In the genomic region with DNA sequence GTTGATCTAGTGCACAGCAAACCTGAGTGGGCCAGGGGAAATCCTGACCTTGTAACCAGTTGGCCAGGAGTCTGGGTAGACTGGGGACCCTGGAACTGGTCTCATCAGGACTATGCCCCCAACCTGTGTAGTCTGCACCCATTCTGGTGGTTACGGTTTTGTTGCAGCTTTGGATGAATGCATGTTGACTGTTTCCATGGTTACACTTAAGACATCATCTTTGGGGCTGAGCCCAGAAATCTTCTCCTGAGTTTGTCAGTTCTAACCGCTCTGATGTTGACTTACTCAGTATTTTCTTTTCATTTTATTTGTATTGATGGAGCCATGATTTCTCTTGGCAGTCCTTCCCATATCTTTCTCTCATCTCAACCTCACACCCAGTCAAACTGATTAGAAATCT, we compare ENCODE assay signal across 23 mouse cellular contexts. TPM values are rescaled to one million over a fixed set of nuclear protein-coding genes. Genes with fewer than 3 reads are reported as not detected.
"Had no signal": no experiment of that assay in that cellular context is flagged by ENCODE, and none has a peak within 500 bp of the region (broad histone marks: within the 10 kb centered on the region; RNA-seq: fewer than 3 reads in every experiment).

No protein-coding gene starts in this region.

- H3K4me3 ChIP-seq: lung, embryonic 15.5 days; megakaryocyte, embryonic 14.5 days; midbrain, embryonic 13.5 days; midbrain, embryonic 15.5 days; neural tube, embryonic 12.5 days; stomach, embryonic 15.5 days had no signal

- H3K9ac ChIP-seq: liver, postnatal 0 days; lung, embryonic 15.5 days; midbrain, embryonic 13.5 days; midbrain, embryonic 15.5 days; neural tube, embryonic 12.5 days; stomach, embryonic 15.5 days had no signal

- ATAC-seq: liver, postnatal 0 days; lung, postnatal 0 days; midbrain, embryonic 13.5 days; midbrain, embryonic 15.5 days had no signal

- H3K4me2 ChIP-seq: lung, embryonic 15.5 days; midbrain, embryonic 11.5 days; midbrain, embryonic 13.5 days; midbrain, embryonic 15.5 days; neural tube, embryonic 12.5 days; stomach, embryonic 15.5 days had no signal

- DNase-seq: liver, postnatal 0 days; lung, adult 2 months; lung, postnatal 14 days; lung, postnatal 36 days; right cerebral cortex, postnatal 25 days; right cerebral cortex, postnatal 4 days; thymus, adult 2 months; thymus, postnatal 25 days; thymus, postnatal 4 days had no signal

- H3K9me3 ChIP-seq: lung, embryonic 15.5 days; midbrain, embryonic 13.5 days; midbrain, embryonic 15.5 days; neural tube, embryonic 12.5 days; stomach, embryonic 15.5 days had no signal

- H3K27ac ChIP-seq: lung, embryonic 15.5 days; macrophage; midbrain, embryonic 13.5 days; midbrain, embryonic 15.5 days; neural tube, embryonic 12.5 days; stomach, embryonic 15.5 days; stomach, postnatal 0 days had no signal

RNA-seq across cellular contexts. Expression of a gene that starts 1.9 kb away (rescaled TPM):
- total RNA-seq: megakaryocyte progenitor cell, adult 5-6 weeks; monocyte, adult 5-6 weeks; neutrophil, adult 5-6 weeks had no signal
- polyA plus RNA-seq: liver, postnatal 0 days; lung, embryonic 15.5 days; lung, postnatal 0 days; macrophage; neural tube, embryonic 12.5 days; testis, adult 2 months had no signal
